13 mouse cellular contexts compared by ENCODE assay signal in the genomic region with DNA sequence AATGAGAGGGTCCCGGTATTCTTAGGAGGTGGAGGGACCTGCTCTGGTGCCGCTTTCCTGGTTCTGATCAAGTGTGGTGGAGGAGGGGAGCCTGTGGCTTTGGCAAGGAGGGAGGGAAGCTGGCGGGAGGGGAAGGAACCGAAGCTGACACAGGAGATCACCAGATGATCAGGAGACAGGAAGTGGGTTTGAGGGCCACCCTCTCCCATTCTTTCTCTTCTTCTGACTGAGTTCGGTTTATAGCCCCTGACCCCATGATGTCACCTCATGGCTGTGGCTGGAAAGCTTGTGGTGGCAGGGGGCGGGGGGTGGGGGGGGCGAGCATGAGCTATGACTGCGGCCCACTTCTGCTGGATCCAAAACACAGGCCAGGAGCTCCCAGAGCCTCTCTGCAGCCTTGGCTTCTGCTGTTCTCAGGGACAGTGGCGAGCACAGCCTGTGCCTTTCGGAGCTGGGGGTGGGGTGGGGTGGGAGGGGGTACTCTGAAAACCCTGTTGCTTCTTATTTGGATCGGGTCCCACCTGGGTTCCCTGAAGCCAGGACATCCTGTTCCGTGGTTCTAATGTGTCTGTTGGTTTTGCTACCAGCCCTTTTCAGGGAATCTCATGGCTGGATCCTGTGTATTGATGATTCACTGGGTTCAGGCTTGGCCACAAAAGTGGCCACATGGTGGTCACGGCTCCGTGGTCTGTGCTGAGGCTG.
A peak's percentile ranks its signal among the peaks of the same experiment; 100 is the strongest.
DNase-seq lines count a peak whose midpoint lies in the region; ATAC-seq and TF ChIP-seq lines count a peak whose summit lies in the region.
"Had no signal": no experiment of that assay in that cellular context is flagged by ENCODE, and none has a peak within 500 bp of the region (broad histone marks: within the 10 kb centered on the region; RNA-seq: fewer than 3 reads in every experiment).

No protein-coding gene starts in this region.

- 68% methylated on average over 14 of the region's 14 CpGs for WGBS in heart, embryonic 11.5 days (ENCODE audit: insufficient replicate concordance)
- WGBS in intestine, embryonic 15.5 days: 56% methylated on average over 14 of the region's 14 CpGs

- TF ChIP-seq CTCF in bone marrow macrophage, adult 2 months (IDR thresholded peaks at IDR 0.05; ENCODE audit: low read depth, low read length): no peak

- H3K4me1 ChIP-seq in heart, embryonic 11.5 days (ENCODE audit: control insufficient read depth, insufficient read depth, low read length): no peaks in the 10 kb centered on the region
- peaks cover 35% of the 10 kb centered on the region for H3K4me1 ChIP-seq in bone marrow macrophage, adult 2 months (ENCODE audit: control insufficient read depth, insufficient read depth, low read length)
- peaks cover 17% of the 10 kb centered on the region; the same call in 1 of the 2 replicates for H3K4me1 ChIP-seq in intestine, embryonic 15.5 days (replicated peaks)
- H3K4me1 ChIP-seq: midbrain, embryonic 12.5 days had no signal

- H3K27me3 ChIP-seq in heart, embryonic 11.5 days (ENCODE audit: control insufficient read depth, insufficient read depth, low read length): no peaks in the 10 kb centered on the region
- H3K27me3 ChIP-seq in intestine, embryonic 15.5 days (replicated peaks): no peaks in the 10 kb centered on the region
- H3K27me3 ChIP-seq: midbrain, embryonic 12.5 days had no signal

- ATAC-seq in heart, embryonic 11.5 days (replicated peaks; ENCODE audit: insufficient number of reproducible peaks, low FRiP score, low TSS enrichment): no peak
- no peak for ATAC-seq in intestine, embryonic 15.5 days
- ATAC-seq: intestine, embryonic 16.5 days had no signal

- no peak overlapping the region for H3K9ac ChIP-seq in heart, embryonic 11.5 days (ENCODE audit: low read depth, low read length)
- H3K9ac ChIP-seq in intestine, embryonic 15.5 days: no peak overlapping the region
- H3K9ac ChIP-seq: limb, embryonic 12.5 days; midbrain, embryonic 12.5 days had no signal

- H3K27ac ChIP-seq in heart, embryonic 11.5 days (ENCODE audit: low read depth, low read length): no peak overlapping the region
- peak overlapping the region; percentile 96 for H3K27ac ChIP-seq in bone marrow macrophage, adult 2 months (ENCODE audit: insufficient read depth, low read depth, low read length)
- H3K27ac ChIP-seq in intestine, embryonic 15.5 days: no peak overlapping the region
- H3K27ac ChIP-seq: heart, adult 2 months; limb, embryonic 12.5 days; midbrain, embryonic 12.5 days; stomach, postnatal 0 days had no signal

- H3K9me3 ChIP-seq in heart, embryonic 11.5 days (replicated peaks; ENCODE audit: control insufficient read depth, low read length): no peaks in the 10 kb centered on the region
- no peaks in the 10 kb centered on the region for H3K9me3 ChIP-seq in intestine, embryonic 15.5 days
- H3K9me3 ChIP-seq: limb, embryonic 12.5 days; midbrain, embryonic 12.5 days had no signal

- H3K4me2 ChIP-seq in heart, embryonic 11.5 days: no peak overlapping the region
- no peak overlapping the region for H3K4me2 ChIP-seq in intestine, embryonic 15.5 days (replicated peaks)
- H3K4me2 ChIP-seq: limb, embryonic 12.5 days; midbrain, embryonic 12.5 days had no signal

- DNase-seq in heart, adult 9 months (ENCODE audit: low spot score in 2 of 2): peak; percentile 18 to 37
- DNase-seq in 416B (ENCODE audit: low read depth): peak; percentile 97
- peak; percentile 62 for DNase-seq in lung, postnatal 10 days
- DNase-seq in yolk sac, embryonic 10.5 days (ENCODE audit: low spot score): no peak
- DNase-seq in urinary bladder, adult 2 months (ENCODE audit: low spot score): no peak

- no peak overlapping the region for H3K4me3 ChIP-seq in heart, embryonic 11.5 days (ENCODE audit: low read depth, low read length)
- H3K4me3 ChIP-seq in bone marrow macrophage, adult 2 months (ENCODE audit: insufficient read depth, low read length): peak overlapping the region; percentile 21
- no peak overlapping the region for H3K4me3 ChIP-seq in intestine, embryonic 15.5 days (replicated peaks)
- H3K4me3 ChIP-seq: heart, adult 2 months; limb, embryonic 12.5 days; midbrain, embryonic 12.5 days had no signal

- H3K36me3 ChIP-seq in heart, embryonic 11.5 days (ENCODE audit: control insufficient read depth, insufficient read depth, low read length): no peaks in the 10 kb centered on the region
- H3K36me3 ChIP-seq in intestine, embryonic 15.5 days: no peaks in the 10 kb centered on the region
- H3K36me3 ChIP-seq: limb, embryonic 12.5 days; midbrain, embryonic 12.5 days had no signal

- TF ChIP-seq POLR2A in bone marrow macrophage, adult 2 months (IDR thresholded peaks at IDR 0.05; ENCODE audit: borderline replicate concordance, low read depth, low read length): no peak

Comparison
In these comparisons a context has a peak if more than half of its experiments do, and no peak if none do; other contexts are left out.
1. DNase-seq: peak in heart, adult 9 months (2 of 2), 416B (single experiment) and lung, postnatal 10 days (single experiment); none in yolk sac, embryonic 10.5 days (single experiment) and urinary bladder, adult 2 months (single experiment).